Mouse (Mus musculus): ENCODE measurements around the gene Lpcat2b. TPM values are rescaled to one million over a fixed set of nuclear protein-coding genes. Genes with fewer than 3 reads are reported as not detected.

Gene Lpcat2b
- polyA plus RNA-seq, 1 experiment from 2014 or later, result not detected

DNA sequence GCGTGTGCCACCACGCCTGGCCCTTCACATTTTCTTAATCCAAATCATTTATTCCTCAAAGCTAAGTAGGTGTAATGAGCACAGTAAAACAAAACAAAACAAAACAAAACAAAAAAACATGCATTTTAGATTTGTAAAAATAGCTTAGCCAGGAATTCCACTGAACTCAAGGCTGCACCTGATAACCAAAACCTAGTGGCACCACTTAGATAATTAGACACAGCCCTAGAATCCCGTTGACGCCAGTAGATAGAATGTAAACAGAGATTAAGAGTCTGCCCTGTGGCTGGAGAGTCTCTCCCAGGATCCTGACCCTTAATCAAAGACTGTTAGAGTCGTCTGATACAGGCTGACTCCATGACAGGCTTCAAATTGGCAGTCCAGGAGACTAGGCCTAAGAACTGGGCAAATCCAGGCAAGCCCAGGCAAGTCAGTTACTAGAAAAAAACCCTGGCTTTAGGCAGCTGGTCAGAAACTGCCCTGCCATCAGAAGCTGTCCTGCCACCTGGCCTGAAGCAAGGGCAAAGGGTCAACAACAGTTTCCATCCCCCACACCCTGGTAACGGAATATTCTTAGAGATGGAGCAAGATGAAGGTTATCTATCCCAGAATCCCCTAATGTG, 5.3 kb downstream of the Lpcat2b start:
- Histone ChIP-seq H3K27ac (replicated peaks; ENCODE audit: low read depth, low read length) (no peak overlapping the region), H3K9me3 (replicated peaks; ENCODE audit: control insufficient read depth, low read length) (no peaks in the 10 kb centered on the region), H3K27me3 (ENCODE audit: control insufficient read depth, insufficient read depth, low read length) (no peaks in the 10 kb centered on the region), H3K9ac (replicated peaks; ENCODE audit: low read length) (no peak overlapping the region), H3K36me3 (replicated peaks; ENCODE audit: control insufficient read depth, insufficient read depth, low read depth, low read length) (no peaks in the 10 kb centered on the region), H3K4me3 (ENCODE audit: low read depth, low read length) (no peak overlapping the region), H3K4me1 (ENCODE audit: control insufficient read depth, insufficient read depth, low read length) (no peaks in the 10 kb centered on the region), H3K4me2 (ENCODE audit: low read depth, low read length) (no peak overlapping the region)
- DNase-seq (ENCODE audit: low spot score) (no peak), ATAC-seq (replicated peaks; ENCODE audit: insufficient number of reproducible peaks, low FRiP score, low TSS enrichment, low read depth) (no peak)
- 58% methylated on average over 6 of the region's 6 CpGs for WGBS

DNA sequence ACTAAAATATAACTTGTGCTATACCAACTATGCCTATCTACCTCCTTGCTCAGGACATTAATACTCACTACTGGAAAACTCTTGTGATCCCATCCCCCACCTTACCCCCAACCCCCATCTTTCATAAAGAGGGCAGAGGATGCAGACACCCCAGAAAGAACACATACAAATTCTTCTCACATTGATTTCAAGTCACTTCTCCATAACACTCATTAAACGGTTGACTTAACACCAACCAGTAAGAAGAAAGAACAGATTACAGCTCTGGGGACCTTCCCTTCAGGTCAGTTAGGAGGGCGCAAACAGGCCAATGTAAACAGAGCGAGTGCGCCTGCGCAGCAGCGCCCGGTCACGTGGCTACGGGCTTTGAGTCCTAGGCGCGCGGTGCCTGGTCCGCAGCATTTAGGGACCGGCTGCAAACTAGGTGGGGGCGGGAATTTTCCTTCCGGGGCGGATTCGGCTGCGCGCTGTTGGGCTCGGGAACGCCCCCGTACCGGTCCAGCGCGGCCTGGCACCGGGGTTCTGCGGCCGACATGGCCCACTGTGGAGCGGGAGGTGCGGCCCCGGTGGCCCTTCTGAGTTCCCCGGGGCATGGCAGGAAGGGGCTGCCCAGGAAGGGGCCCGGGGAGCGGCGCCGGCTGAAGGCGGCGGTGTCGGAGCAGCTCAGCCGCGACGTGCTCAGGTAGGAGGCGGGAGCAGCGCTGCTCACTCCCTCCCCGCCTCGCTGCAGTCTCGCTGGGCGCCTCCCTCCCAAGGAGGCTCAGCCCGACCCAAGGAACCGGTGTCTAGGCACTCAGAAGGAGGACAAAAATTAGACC, 6.3 kb downstream of the Lpcat2b start, which contains the start of gene Btbd8:
TSS of gene Btbd8 (plus strand) at position 534 of the 818 bp plus-strand sequence.
- Histone ChIP-seq H3K9me3 (replicated peaks; ENCODE audit: control insufficient read depth, low read length) (no peaks in the 10 kb centered on the region), H3K27ac (replicated peaks; ENCODE audit: low read depth, low read length) (peak within 1 kb of the TSS; percentile 67), H3K4me1 (ENCODE audit: control insufficient read depth, insufficient read depth, low read length) (no peaks in the 10 kb centered on the region), H3K4me2 (ENCODE audit: low read depth, low read length) (peak within 1 kb of the TSS; percentile 61), H3K27me3 (ENCODE audit: control insufficient read depth, insufficient read depth, low read length) (no peaks in the 10 kb centered on the region), H3K36me3 (replicated peaks; ENCODE audit: control insufficient read depth, insufficient read depth, low read depth, low read length) (no peaks in the 10 kb centered on the region), H3K9ac (replicated peaks; ENCODE audit: low read length) (peak within 1 kb of the TSS; percentile 96), H3K4me3 (ENCODE audit: low read depth, low read length) (peak within 1 kb of the TSS; percentile 80)
- DNase-seq (ENCODE audit: low spot score) (peak; percentile 97), ATAC-seq (replicated peaks; ENCODE audit: insufficient number of reproducible peaks, low FRiP score, low TSS enrichment, low read depth) (peak; percentile 93)
- 0% methylated on average over 50 of the region's 51 CpGs for WGBS

DNA sequence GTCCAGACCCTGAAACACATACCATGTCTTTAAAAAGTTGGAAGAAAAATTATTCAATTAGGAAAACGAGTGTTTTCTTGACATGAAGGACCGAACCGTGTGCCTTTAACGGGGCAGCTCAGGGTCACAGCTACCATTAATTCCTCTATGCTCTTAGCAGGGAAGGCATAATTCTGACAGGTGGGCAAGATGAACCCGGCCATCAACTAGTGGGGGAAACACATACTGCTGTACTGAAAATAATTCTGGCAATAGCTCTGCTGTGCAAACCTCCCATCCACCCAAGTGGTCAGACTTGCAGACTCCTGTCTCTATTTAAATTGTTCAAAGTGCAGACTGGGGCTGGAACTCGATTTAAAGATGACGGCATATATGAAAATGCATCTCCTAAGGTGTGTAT, 7.0 kb downstream of the Lpcat2b start:
- peak overlapping the region; percentile 67; the same call in 1 of the 2 replicates for H3K27ac ChIP-seq (replicated peaks; ENCODE audit: low read depth, low read length)

DNA sequence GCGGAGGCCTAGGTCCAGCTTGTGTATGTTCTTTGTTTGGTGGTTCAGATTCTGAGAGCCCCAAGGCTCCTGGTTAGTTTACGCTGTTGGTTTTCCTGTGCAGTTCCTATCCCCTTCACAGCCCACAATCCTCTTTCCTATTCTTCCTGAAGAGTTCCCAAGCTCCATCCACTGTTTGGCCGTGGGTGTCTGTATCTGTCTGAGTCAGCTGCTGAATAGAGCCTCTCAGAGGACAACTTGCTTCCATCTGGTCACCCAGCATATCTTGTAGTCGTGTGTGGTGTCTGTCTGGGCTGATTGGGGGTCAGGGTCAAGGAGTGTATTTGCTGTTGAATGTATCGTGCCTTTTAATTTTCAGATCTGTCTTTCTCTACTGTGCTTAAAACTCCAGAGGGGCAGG, 10.5 kb downstream of the Lpcat2b start:
- Histone ChIP-seq H3K4me2 (ENCODE audit: low read depth, low read length) (no peak overlapping the region), H3K27me3 (ENCODE audit: control insufficient read depth, insufficient read depth, low read length) (no peaks in the 10 kb centered on the region), H3K9me3 (replicated peaks; ENCODE audit: control insufficient read depth, low read length) (no peaks in the 10 kb centered on the region), H3K36me3 (replicated peaks; ENCODE audit: control insufficient read depth, insufficient read depth, low read depth, low read length) (no peaks in the 10 kb centered on the region), H3K9ac (replicated peaks; ENCODE audit: low read length) (no peak overlapping the region), H3K4me1 (ENCODE audit: control insufficient read depth, insufficient read depth, low read length) (no peaks in the 10 kb centered on the region), H3K27ac (replicated peaks; ENCODE audit: low read depth, low read length) (no peak overlapping the region), H3K4me3 (ENCODE audit: low read depth, low read length) (no peak overlapping the region)
- no peak for DNase-seq (ENCODE audit: low spot score)
- 77% methylated on average over 5 of the region's 5 CpGs for WGBS
- ATAC-seq (replicated peaks; ENCODE audit: insufficient number of reproducible peaks, low FRiP score, low TSS enrichment, low read depth), result no peak

More for the DNA sequence above, 7.0 kb downstream of the Lpcat2b start:
- DNase-seq (ENCODE audit: low spot score) (peak; percentile 26), ATAC-seq (replicated peaks; ENCODE audit: insufficient number of reproducible peaks, low FRiP score, low TSS enrichment, low read depth) (0 out of 2 replicates have a peak, but pooled peaks have one; percentile 21)
- Histone ChIP-seq H3K36me3 (replicated peaks; ENCODE audit: control insufficient read depth, insufficient read depth, low read depth, low read length) (no peaks in the 10 kb centered on the region), H3K27me3 (ENCODE audit: control insufficient read depth, insufficient read depth, low read length) (no peaks in the 10 kb centered on the region), H3K9ac (replicated peaks; ENCODE audit: low read length) (peak overlapping the region; percentile 96), H3K4me1 (ENCODE audit: control insufficient read depth, insufficient read depth, low read length) (no peaks in the 10 kb centered on the region), H3K4me2 (ENCODE audit: low read depth, low read length) (peak overlapping the region; percentile 61), H3K9me3 (replicated peaks; ENCODE audit: control insufficient read depth, low read length) (no peaks in the 10 kb centered on the region), H3K4me3 (ENCODE audit: low read depth, low read length) (peak overlapping the region; percentile 80)
- 20% methylated on average over 7 of the region's 7 CpGs for WGBS

DNA sequence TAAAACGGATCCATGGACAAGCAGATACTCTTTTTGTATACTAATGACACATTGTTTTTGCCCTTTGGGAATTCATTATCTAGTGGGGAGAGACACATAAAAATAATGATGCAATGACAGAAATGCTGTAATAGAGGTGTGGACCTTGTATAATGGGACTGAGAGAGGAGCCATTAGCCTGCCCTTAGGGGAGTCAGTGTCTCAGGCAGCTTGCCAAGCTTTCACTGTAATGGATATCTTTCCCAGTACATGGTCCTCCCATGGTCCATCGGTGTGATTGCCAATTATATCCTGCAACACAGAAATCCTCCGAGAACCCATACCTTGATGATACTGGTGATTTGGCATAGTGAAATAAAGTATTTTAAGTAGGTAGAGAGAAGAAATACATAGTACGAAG, 12.9 kb downstream of the Lpcat2b start:
- no peak overlapping the region for H3K9ac ChIP-seq (replicated peaks; ENCODE audit: low read length)
- WGBS, result 87% methylated on average over 4 of the region's 4 CpGs
- H3K9me3 ChIP-seq (replicated peaks; ENCODE audit: control insufficient read depth, low read length), result no peaks in the 10 kb centered on the region
- no peak overlapping the region for H3K4me3 ChIP-seq (ENCODE audit: low read depth, low read length)
- no peak overlapping the region for H3K27ac ChIP-seq (replicated peaks; ENCODE audit: low read depth, low read length)
- H3K4me1 ChIP-seq (ENCODE audit: control insufficient read depth, insufficient read depth, low read length), result no peaks in the 10 kb centered on the region
- H3K36me3 ChIP-seq (replicated peaks; ENCODE audit: control insufficient read depth, insufficient read depth, low read depth, low read length), result no peaks in the 10 kb centered on the region
- no peak for DNase-seq (ENCODE audit: low spot score)
- no peaks in the 10 kb centered on the region for H3K27me3 ChIP-seq (ENCODE audit: control insufficient read depth, insufficient read depth, low read length)
- no peak overlapping the region for H3K4me2 ChIP-seq (ENCODE audit: low read depth, low read length)
- no peak for ATAC-seq (replicated peaks; ENCODE audit: insufficient number of reproducible peaks, low FRiP score, low TSS enrichment, low read depth)

DNA sequence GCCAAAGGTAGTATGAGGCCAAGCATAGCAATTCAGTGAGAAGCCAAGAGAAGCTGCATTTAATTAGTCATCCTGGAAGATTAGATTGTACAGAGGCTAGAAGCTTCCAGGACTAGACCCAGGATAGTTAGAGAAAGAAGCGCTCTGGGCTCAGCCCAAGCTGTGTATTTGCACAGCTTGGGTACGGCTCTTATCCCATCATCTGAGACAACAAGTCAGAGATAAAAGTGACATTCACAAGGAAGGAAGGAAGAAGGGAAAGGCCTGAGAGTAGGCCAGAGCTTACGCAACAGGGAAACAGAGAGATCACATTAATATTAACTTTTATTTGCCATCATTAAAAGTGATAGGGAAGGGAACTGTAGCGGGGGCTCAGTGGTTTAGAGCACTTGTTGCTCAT, 16.6 kb downstream of the Lpcat2b start:
- DNase-seq (ENCODE audit: low spot score) (no peak), ATAC-seq (replicated peaks; ENCODE audit: insufficient number of reproducible peaks, low FRiP score, low TSS enrichment, low read depth) (no peak)
- WGBS, result 85% methylated on average over 4 of the region's 4 CpGs
- Histone ChIP-seq H3K27ac (replicated peaks; ENCODE audit: low read depth, low read length) (no peak overlapping the region), H3K4me1 (ENCODE audit: control insufficient read depth, insufficient read depth, low read length) (no peaks in the 10 kb centered on the region), H3K9ac (replicated peaks; ENCODE audit: low read length) (no peak overlapping the region), H3K4me3 (ENCODE audit: low read depth, low read length) (no peak overlapping the region), H3K27me3 (ENCODE audit: control insufficient read depth, insufficient read depth, low read length) (no peaks in the 10 kb centered on the region), H3K36me3 (replicated peaks; ENCODE audit: control insufficient read depth, insufficient read depth, low read depth, low read length) (no peaks in the 10 kb centered on the region), H3K9me3 (replicated peaks; ENCODE audit: control insufficient read depth, low read length) (no peaks in the 10 kb centered on the region), H3K4me2 (ENCODE audit: low read depth, low read length) (no peak overlapping the region)

GRCm38 (mm10) chr5:107448784-107449183, 17.4 kb downstream of the Lpcat2b start:
- no peak overlapping the region for H3K9ac ChIP-seq (replicated peaks; ENCODE audit: low read length)
- H3K4me3 ChIP-seq (ENCODE audit: low read depth, low read length), result no peak overlapping the region
- ATAC-seq (replicated peaks; ENCODE audit: insufficient number of reproducible peaks, low FRiP score, low TSS enrichment, low read depth) (no peak), DNase-seq (ENCODE audit: low spot score) (no peak)
- WGBS, result 88% methylated on average over 4 of the region's 4 CpGs
- no peaks in the 10 kb centered on the region for H3K4me1 ChIP-seq (ENCODE audit: control insufficient read depth, insufficient read depth, low read length)
- H3K36me3 ChIP-seq (replicated peaks; ENCODE audit: control insufficient read depth, insufficient read depth, low read depth, low read length), result no peaks in the 10 kb centered on the region
- H3K27ac ChIP-seq (replicated peaks; ENCODE audit: low read depth, low read length), result no peak overlapping the region
- no peaks in the 10 kb centered on the region for H3K9me3 ChIP-seq (replicated peaks; ENCODE audit: control insufficient read depth, low read length)
- H3K27me3 ChIP-seq (ENCODE audit: control insufficient read depth, insufficient read depth, low read length), result no peaks in the 10 kb centered on the region
- H3K4me2 ChIP-seq (ENCODE audit: low read depth, low read length), result no peak overlapping the region

GRCm38 (mm10) chr5:107449620-107450019, 18.3 kb downstream of the Lpcat2b start:
- Histone ChIP-seq H3K4me1 (ENCODE audit: control insufficient read depth, insufficient read depth, low read length) (no peaks in the 10 kb centered on the region), H3K9ac (replicated peaks; ENCODE audit: low read length) (no peak overlapping the region), H3K36me3 (replicated peaks; ENCODE audit: control insufficient read depth, insufficient read depth, low read depth, low read length) (no peaks in the 10 kb centered on the region), H3K9me3 (replicated peaks; ENCODE audit: control insufficient read depth, low read length) (no peaks in the 10 kb centered on the region), H3K4me2 (ENCODE audit: low read depth, low read length) (no peak overlapping the region), H3K27ac (replicated peaks; ENCODE audit: low read depth, low read length) (no peak overlapping the region), H3K4me3 (ENCODE audit: low read depth, low read length) (no peak overlapping the region), H3K27me3 (ENCODE audit: control insufficient read depth, insufficient read depth, low read length) (no peaks in the 10 kb centered on the region)
- 87% methylated on average over 5 of the region's 5 CpGs for WGBS
- DNase-seq (ENCODE audit: low spot score), result no peak
- no peak for ATAC-seq (replicated peaks; ENCODE audit: insufficient number of reproducible peaks, low FRiP score, low TSS enrichment, low read depth)

Data from embryonic facial prominence, embryonic 11.5 days (tissue).